Mouse (Mus musculus): Measurements from ENCODE around the gene Knstrn.

The Knstrn gene

GRCm38 (mm10) chr2:118861454-118862339 lies 47.9 kb downstream of the Knstrn start, which contains the start of gene Ivd:
Gene Ivd, plus strand, starts transcription at chr2:118861954.
- peak; percentile 95 for DNase-seq (ENCODE audit: low read depth)

GRCm38 (mm10) chr2:118862340-118862675 lies 48.5 kb downstream of the Knstrn start:
- no peak for DNase-seq (ENCODE audit: low read depth)

- DNase-seq (ENCODE audit: low read depth), result no peak
Observed at GRCm38 (mm10) chr2:118870601-118871000, 56.8 kb downstream of the Knstrn start.

- DNase-seq (ENCODE audit: low read depth), result no peak
Observed at GRCm38 (mm10) chr2:118871032-118871431, 57.2 kb downstream of the Knstrn start.

GRCm38 (mm10) chr2:118873018-118873417 lies 59.2 kb downstream of the Knstrn start:
- DNase-seq (ENCODE audit: low read depth), result no peak

- DNase-seq (ENCODE audit: low read depth), result no peak
Observed at GRCm38 (mm10) chr2:118873890-118874430, 60.2 kb downstream of the Knstrn start.

GRCm38 (mm10) chr2:118875316-118875715 lies 61.5 kb downstream of the Knstrn start:
- no peak for DNase-seq (ENCODE audit: low read depth)

- no peak for DNase-seq (ENCODE audit: low read depth)
Observed at GRCm38 (mm10) chr2:118876453-118876852, 62.6 kb downstream of the Knstrn start.

GRCm38 (mm10) chr2:118881019-118881418 lies 67.2 kb downstream of the Knstrn start:
- DNase-seq (ENCODE audit: low read depth), result no peak

- no peak for DNase-seq (ENCODE audit: low read depth)
Observed at GRCm38 (mm10) chr2:118881956-118882355, 68.2 kb downstream of the Knstrn start.

- peak; percentile 83 for DNase-seq (ENCODE audit: low read depth)
Observed at GRCm38 (mm10) chr2:118882840-118883679, 69.3 kb downstream of the Knstrn start.

GRCm38 (mm10) chr2:118887440-118887839 lies 73.6 kb downstream of the Knstrn start:
- DNase-seq (ENCODE audit: low read depth), result no peak

GRCm38 (mm10) chr2:118887845-118888548 lies 74.2 kb downstream of the Knstrn start:
- no peak for DNase-seq (ENCODE audit: low read depth)

- DNase-seq (ENCODE audit: low read depth), result no peak
Observed at GRCm38 (mm10) chr2:118891173-118891572, 77.4 kb downstream of the Knstrn start.

GRCm38 (mm10) chr2:118895990-118896913 lies 82.4 kb downstream of the Knstrn start:
- peak; percentile 71 for DNase-seq (ENCODE audit: low read depth)

GRCm38 (mm10) chr2:118896914-118897291 lies 83.1 kb downstream of the Knstrn start:
- no peak for DNase-seq (ENCODE audit: low read depth)

- DNase-seq (ENCODE audit: low read depth), result no peak
Observed at GRCm38 (mm10) chr2:118897392-118897791, 83.6 kb downstream of the Knstrn start.

GRCm38 (mm10) chr2:118897808-118898207 lies 84.0 kb downstream of the Knstrn start:
- DNase-seq (ENCODE audit: low read depth), result peak; percentile 25

- DNase-seq (ENCODE audit: low read depth), result peak; percentile 22
Observed at GRCm38 (mm10) chr2:118898771-118899170, 85.0 kb downstream of the Knstrn start.

- DNase-seq (ENCODE audit: low read depth), result peak; percentile 22
Observed at GRCm38 (mm10) chr2:118899306-118899705, 85.5 kb downstream of the Knstrn start.
